Mouse (Mus musculus): ENCODE results near the gene Pogk.

Pogk gene

DNA sequence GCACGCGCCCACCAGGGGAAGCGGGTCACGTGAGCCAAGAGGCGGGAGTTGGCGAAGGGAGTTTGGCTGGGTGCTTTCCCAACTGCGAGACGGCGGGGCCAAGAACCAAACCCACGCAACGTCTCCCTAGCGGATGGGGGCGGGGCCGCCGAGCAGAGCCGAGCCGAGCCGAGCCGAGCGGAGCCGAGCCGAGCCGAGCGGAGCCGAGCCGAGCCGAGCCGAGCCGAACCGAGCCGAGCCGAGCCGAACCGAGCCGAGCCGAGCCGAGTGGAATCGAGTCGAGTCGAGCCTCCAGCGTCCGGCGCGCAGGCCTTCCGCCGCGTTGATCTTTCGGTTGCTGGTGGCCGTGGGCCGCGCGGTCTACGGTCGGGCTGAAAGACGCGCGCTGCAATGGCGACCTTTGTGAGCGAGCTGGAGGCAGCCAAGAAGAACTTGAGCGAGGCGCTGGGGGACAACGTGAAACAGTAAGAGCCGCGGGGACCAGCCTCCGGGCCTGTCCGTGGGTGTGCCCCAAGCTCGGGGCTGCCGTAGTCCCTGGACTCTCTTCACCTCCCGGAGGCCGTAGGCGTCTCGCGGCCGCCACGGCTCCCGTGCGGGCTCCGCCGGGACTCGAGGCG lies 30.5 kb downstream of the Pogk start, which contains the start of gene Tada1:
Gene Tada1 (plus strand): TSS at position 85 of the 617 bp plus-strand sequence.
- DNase-seq (ENCODE audit: low spot score in 2 of 2) = peak; percentile 88 to 91

DNA sequence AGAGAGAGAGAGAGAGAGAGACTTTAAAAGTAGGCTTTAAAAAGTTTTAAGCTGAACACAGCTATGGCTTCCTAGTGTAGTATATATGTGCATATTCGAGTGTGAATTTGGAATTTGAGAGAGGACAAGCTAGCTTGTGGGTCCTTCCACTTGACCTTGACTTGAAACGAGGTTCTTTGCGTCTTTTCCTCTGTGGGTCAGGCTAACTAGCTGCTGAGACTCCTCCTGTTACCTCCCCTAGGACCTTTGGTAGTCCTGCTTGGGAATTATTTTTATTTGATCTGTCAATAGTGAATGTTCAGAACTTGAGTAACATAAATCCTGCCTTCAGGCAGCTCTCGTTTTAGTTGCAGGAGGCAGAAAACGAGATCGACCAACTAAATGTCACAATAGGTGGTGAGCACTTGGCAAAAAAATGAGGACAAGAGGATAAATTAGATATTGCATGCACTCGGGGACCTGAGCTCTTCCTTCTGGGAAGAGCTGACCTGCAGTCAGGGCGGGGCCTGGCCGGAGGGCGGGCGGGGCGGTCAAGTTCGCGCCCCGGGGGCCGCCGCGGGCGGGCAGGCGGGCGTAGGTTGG lies 31.1 kb downstream of the Pogk start:
- no peak for DNase-seq (ENCODE audit: low spot score in 2 of 2)

DNA sequence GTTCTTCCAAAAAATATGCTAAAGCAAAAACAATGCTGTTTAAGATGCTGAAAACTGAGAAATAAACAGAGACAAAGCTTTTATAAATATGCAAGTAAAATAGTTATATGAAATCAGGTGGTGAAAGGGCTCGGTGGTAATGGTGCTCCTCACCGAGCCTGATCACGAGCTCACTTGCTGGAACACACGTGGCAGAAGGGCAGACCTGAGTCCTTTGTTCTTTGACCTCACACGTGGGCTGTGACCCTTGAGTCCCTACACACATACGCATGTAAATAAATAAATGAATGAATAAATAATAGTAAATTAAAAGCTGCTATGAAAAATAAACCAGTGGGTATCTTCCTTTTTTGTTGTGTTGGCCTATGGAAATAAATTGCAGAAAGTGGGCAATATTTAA lies 32.5 kb downstream of the Pogk start:
- no peak for DNase-seq (ENCODE audit: low spot score in 2 of 2)

DNA sequence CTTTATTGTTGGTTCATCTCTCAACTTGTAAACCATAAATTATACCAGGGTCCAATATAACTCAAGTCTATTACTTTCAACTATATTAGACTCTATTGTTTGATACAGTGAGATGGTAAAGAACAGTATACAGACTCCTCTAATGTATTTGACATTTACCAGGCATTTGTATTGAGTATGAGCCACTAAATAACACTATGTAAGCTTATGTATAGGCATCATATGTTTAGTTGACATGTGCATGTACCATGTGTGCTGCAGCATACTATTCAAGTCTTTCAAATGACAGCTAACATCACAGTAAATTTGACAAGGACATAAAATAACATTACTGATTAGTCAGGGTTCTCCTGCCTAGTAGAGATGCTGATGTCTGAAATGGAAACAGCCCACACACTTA lies 46.5 kb downstream of the Pogk start:
- no peak for DNase-seq (ENCODE audit: low spot score in 2 of 2)

DNA sequence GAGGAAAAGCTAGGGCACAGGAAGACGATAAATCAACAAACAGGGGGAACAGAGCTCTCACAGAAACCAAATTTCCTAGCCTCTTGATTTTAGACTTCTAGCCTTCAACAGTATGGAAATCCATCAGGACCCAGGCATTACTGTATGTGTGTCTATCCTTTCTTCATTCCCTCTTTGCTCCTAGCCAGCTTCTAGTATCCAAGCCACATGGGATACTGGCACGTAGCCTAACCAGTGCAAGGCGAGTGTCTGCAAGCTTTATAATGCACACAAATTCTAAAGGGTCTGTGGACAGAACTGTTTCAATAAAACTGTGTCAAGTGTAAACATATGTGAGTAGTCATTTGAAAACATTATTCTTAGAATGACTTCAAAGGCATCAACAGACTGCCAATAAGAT lies 47.0 kb downstream of the Pogk start:
- no peak for DNase-seq (ENCODE audit: low spot score in 2 of 2)

DNA sequence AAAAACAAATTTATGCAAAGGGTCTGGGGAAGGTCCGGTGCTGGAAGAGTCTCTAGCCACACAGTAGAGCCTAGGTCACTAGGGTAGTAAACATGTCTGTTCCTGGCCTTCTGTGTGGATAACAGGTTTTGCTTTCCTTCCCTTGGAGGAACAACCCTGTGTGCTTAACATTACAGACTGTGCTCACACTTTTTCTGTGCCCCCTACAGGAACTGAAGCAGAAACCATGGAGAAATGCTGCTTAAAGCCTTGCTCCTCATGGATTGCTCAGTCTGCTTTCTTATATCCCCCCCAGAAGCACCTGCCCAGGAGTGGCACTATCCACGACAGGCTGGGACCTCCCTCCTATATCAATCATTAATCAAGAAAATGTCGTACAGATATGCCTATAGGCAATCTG lies 47.8 kb downstream of the Pogk start:
- DNase-seq (ENCODE audit: low spot score in 2 of 2) = no peak

DNA sequence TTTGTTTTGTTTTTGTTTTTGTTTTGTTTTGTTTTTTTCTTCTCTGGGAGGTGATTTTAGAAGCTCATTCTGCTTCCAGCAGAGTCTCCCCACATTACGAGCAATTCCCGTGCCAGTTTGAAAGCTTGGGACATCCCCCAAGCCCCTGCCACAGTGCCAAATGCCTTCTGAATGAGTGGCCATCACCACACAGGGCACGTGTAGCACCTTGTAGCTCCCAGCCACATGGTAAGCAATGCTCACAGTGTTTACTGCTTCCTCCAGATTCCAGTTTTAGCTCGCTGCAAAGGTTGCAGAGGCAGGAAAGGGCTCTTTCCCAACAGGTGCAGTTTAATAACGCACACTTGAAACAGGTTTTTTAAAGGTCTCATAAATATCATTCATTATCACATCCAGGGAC lies 48.8 kb downstream of the Pogk start:
- no peak for DNase-seq (ENCODE audit: low spot score in 2 of 2)

DNA sequence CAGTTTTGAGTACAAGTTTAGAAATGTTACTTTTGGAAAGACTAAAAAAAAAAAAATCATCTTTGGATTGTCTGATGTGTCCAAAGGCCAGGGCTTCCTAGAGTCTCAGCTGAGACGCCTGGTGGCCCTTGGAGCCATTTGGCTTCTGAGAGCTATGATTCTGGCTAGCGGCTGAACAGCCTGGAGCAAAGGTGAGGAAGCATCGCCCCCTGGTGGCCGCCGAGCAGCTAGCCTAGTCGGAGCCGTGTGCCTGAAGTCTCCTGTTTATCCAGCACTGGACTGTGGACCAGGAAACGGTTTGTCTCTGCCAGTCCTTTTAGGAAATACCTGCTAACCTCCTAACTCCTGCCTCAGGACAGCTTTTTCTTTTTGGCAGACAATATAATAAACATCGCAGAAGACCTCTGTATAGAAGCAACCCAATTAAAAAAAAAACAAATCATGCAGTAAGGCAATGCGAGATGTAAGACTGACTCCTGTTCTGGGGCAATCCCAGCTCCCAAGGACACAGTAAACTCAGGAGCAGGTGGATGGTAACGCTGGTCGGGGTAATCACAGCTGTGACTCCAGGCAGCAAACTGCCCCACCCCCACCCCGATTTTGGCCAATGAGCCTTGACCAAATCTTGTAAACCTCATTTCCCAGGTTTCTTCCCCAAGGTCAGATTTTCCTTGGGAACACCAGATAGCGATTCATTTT lies 49.4 kb downstream of the Pogk start:
- DNase-seq (ENCODE audit: low spot score in 2 of 2) = peak; percentile 66 to 88

DNA sequence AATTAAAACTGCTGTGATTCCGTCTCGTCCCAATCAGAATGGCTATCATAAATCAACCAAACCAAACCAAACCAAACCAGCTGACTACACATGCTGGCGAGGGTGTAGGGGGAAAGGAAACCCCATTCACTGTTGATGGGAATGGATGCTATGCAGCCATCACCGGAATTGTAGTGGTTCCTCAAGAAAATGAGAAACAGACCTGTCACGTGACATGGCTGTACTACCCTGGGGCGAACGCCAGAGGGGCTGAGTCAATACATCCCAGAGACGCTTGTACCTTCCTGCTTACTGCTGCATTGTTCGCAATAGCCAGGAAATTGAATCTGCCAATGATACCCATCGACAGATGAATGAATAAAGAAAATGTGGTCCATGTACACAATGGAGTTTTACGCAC lies 59.9 kb downstream of the Pogk start:
- no peak for DNase-seq (ENCODE audit: low spot score in 2 of 2)

DNA sequence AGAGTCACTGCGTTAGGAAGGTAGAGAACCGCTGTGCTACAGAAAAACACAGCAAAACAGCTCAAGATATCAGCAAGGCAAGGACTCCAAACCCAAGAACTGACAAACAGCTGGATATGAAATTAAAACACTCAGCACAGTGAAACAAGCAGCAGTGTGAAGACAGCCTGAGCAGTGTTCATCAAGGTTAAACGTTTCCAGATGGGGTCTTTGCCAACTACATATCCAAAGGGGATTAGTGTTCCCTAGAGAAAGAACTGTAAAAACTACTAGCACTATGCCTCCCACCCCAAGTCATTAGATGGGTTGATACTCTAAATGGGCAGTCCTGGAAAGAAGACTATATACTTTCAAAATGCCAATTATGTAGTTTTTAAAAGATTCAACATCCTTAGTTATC lies 60.3 kb downstream of the Pogk start:
- DNase-seq (ENCODE audit: low spot score in 2 of 2) = no peak

DNA sequence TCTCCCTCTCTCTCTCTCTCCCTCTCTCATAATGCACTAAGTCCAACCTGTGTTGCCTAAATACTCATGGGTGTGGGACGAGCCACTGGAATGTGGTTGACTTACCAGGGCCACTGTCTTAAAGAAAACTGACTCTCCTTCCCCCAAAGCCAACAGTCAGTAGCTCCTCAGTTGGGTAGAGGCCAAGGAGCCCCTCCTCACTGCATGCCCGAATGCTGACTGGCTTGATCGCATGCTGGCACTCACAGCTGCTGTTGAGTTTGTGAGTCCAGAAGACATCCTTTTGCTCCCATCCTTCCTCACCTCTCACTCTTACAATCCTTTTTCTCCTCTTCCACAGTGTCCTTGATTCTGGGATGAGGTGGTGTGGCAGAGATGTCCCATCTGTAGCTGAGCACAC lies 62.8 kb downstream of the Pogk start:
- no peak for DNase-seq (ENCODE audit: low spot score in 2 of 2)

DNA sequence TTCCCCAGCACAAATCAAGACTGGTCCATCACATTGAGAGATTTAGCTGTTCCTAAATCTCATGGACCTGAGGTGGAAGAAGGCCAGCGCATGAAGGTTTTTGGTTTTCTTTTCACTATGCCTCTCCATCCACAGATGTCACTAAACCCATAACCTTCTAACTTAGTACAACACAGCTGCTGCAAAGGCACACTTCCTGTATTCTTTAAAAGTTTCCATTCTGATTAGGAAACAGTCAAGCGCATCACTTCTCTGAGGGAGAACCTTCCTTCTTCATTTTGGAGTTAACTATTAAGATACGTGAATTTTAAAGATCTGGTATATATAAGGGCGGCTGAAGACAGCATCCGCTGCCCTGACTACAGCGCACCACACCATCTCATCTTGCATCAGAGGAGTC lies 64.1 kb downstream of the Pogk start:
- DNase-seq (ENCODE audit: low spot score in 2 of 2) = no peak

DNA sequence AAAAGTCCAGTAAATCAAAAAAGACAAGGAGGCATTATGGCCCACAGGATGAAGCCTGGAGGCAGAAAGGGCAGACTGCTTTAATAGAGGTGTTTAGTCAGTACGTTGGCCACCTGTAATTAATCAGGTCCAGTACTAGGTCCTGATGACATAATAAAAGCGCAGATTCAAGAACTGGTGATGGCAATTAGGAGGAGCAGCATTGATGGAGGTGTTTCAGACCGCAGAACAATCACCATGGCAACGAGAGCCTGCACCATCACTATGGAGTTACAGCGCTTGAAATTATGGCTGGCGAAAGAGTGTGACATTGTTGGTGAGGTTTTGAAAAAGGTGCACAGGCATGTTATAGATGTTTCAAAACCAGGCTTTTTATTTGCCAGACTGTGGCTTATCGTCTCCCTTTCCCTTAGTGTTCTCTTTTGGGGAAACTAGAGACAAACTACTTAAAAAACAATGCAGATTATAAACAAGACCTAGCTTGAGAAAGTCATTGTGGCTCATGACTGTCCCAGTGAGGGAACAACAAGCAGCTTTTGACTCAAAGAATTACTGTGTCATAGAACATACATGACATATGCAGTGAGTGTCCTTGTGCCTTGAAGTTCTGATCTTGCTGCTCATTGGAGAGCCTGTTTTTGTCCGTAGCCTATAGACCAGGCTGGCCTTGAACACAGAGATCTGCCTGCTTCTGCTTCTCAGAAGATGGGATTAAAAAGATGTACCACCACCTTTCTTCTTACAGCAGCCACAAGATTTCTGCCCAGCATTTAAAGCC lies 65.2 kb downstream of the Pogk start:
- no peak for DNase-seq (ENCODE audit: low spot score in 2 of 2)

DNA sequence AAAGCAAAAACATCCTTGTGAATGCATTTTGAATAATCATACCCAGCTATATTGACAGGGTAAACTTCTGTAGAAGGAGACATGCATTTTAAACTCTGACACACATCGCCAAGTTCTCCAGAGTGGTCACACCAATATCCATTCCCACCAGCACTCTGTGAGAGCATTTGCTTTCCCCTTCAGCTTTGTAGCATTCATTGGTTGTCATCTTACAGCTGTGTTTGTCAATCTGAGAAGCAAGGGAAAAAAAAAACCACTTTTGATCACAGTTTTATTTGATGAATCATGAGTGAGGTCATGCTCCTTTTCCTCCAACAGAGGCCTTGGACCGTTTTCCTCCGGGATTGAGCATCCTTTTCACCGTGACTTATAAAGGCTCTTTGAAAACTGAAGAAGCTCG lies 66.1 kb downstream of the Pogk start:
- DNase-seq (ENCODE audit: low spot score in 2 of 2) = no peak

DNA sequence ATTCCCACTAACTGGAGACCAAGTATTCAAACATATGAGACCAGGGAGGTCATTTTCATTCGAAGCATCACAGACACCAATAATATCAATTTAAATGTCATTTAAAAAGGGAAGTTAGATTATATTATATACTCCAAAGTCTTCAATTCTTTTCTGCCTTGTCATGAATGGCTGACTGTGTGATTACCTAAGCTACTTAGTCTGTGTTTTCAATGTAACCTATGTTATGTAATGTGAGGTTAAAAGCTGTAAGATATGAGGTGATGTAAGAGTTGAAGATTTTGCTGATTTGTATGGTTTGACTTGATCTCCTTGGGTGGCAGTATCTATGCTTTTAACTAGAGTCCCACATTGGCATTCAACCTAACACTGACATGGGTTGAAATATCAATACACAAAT lies 67.1 kb downstream of the Pogk start:
- no peak for DNase-seq (ENCODE audit: low spot score in 2 of 2)

DNA sequence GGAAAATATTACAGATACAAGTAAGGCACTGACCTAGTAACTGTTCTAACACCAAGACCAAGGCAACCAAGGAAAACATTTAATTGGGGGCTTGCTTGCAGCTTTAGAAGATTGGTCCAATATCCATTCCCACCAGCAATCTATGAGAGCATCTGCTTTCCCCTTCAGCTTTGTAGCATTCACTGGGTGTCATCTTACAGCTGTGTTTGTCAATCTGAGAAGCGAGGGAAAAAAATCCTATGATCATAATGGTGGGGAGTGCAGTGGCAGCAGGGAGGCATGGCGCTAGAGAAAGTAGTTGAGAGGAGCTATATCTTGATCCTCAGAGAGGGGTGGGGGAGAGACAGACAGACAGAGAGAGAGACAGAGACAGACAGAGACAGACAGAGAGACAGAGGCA lies 67.6 kb downstream of the Pogk start:
- DNase-seq (ENCODE audit: low spot score in 2 of 2) = no peak

DNA sequence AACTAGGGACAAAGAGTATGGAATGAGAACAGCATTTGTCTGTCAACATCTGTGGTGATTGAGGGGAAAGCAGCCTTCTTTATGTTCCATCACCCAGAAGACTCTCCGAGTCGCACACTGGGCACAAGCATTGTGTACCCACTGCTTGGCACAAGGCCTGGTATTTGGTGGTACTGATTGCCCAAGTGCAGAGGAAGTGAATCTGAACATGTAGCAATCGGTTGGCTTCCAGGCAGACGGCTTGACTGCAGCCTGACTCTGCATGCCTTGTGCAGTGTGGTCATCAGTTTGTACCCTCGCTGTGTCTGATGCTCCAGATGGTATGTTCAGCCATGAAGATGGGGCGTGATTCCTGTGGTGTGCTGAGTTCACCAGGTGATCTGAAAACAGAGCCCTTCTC lies 70.6 kb downstream of the Pogk start:
- DNase-seq (ENCODE audit: low spot score in 2 of 2) = no peak
